Mouse (Mus musculus): ENCODE data around the gene Dusp6. TPM values are rescaled to one million over a fixed set of nuclear protein-coding genes. Genes with fewer than 3 reads are reported as not detected.

The Dusp6 gene
- polyA plus RNA-seq, 1 experiment from 2014 or later: 41.3 TPM

GRCm38 (mm10) chr10:99279067-99279880, 16.2 kb downstream of the Dusp6 start:
- Histone ChIP-seq H3K27me3 (ENCODE audit: control insufficient read depth, insufficient read depth, low read length) (no peaks in the 10 kb centered on the region), H3K9ac (ENCODE audit: low read depth, low read length) (no peak overlapping the region), H3K9me3 (ENCODE audit: control insufficient read depth, low read length) (no peaks in the 10 kb centered on the region), H3K4me3 (ENCODE audit: low read depth, low read length) (no peak overlapping the region), H3K4me1 (replicated peaks; ENCODE audit: control insufficient read depth, insufficient read depth, low read length) (no peaks in the 10 kb centered on the region), H3K36me3 (ENCODE audit: control insufficient read depth, insufficient read depth, low read length) (no peaks in the 10 kb centered on the region), H3K27ac (ENCODE audit: low read depth, low read length) (no peak overlapping the region), H3K4me2 (replicated peaks; ENCODE audit: low read depth, low read length) (no peak overlapping the region)
- ATAC-seq (ENCODE audit: low FRiP score) (no peak), DNase-seq (ENCODE audit: low spot score) (no peak)
- 82% methylated on average over 22 of the region's 22 CpGs for WGBS

GRCm38 (mm10) chr10:99283981-99284385, 21.0 kb downstream of the Dusp6 start:
- 81% methylated on average over 10 of the region's 10 CpGs for WGBS
- H3K27ac ChIP-seq (ENCODE audit: low read depth, low read length): no peak overlapping the region
- no peak overlapping the region for H3K4me3 ChIP-seq (ENCODE audit: low read depth, low read length)
- no peaks in the 10 kb centered on the region for H3K9me3 ChIP-seq (ENCODE audit: control insufficient read depth, low read length)
- 0 out of 2 replicates have a peak, but pooled peaks cover 2% of the 10 kb centered on the region for H3K4me1 ChIP-seq (replicated peaks; ENCODE audit: control insufficient read depth, insufficient read depth, low read length)
- DNase-seq (ENCODE audit: low spot score): no peak
- H3K4me2 ChIP-seq (replicated peaks; ENCODE audit: low read depth, low read length): no peak overlapping the region
- no peak overlapping the region for H3K9ac ChIP-seq (ENCODE audit: low read depth, low read length)
- no peaks in the 10 kb centered on the region for H3K36me3 ChIP-seq (ENCODE audit: control insufficient read depth, insufficient read depth, low read length)
- peak; percentile 57; the same call in 1 of the 2 replicates for ATAC-seq (ENCODE audit: low FRiP score)
- no peaks in the 10 kb centered on the region for H3K27me3 ChIP-seq (ENCODE audit: control insufficient read depth, insufficient read depth, low read length)

- H3K36me3 ChIP-seq (ENCODE audit: control insufficient read depth, insufficient read depth, low read length): no peaks in the 10 kb centered on the region
- no peak overlapping the region for H3K9ac ChIP-seq (ENCODE audit: low read depth, low read length)
- 0 out of 2 replicates have a peak, but pooled peaks cover 2% of the 10 kb centered on the region for H3K4me1 ChIP-seq (replicated peaks; ENCODE audit: control insufficient read depth, insufficient read depth, low read length)
- no peaks in the 10 kb centered on the region for H3K9me3 ChIP-seq (ENCODE audit: control insufficient read depth, low read length)
- H3K4me3 ChIP-seq (ENCODE audit: low read depth, low read length): no peak overlapping the region
- DNase-seq (ENCODE audit: low spot score) (no peak), ATAC-seq (ENCODE audit: low FRiP score) (no peak)
- no peak overlapping the region for H3K27ac ChIP-seq (ENCODE audit: low read depth, low read length)
- no peaks in the 10 kb centered on the region for H3K27me3 ChIP-seq (ENCODE audit: control insufficient read depth, insufficient read depth, low read length)
- H3K4me2 ChIP-seq (replicated peaks; ENCODE audit: low read depth, low read length): no peak overlapping the region
- WGBS: 68% methylated on average over 9 of the region's 9 CpGs
Measured at GRCm38 (mm10) chr10:99284918-99285317, 21.9 kb downstream of the Dusp6 start.

- no peak overlapping the region for H3K4me2 ChIP-seq (replicated peaks; ENCODE audit: low read depth, low read length)
- DNase-seq (ENCODE audit: low spot score) (peak; percentile 42), ATAC-seq (ENCODE audit: low FRiP score) (no peak)
- no peak overlapping the region for H3K27ac ChIP-seq (ENCODE audit: low read depth, low read length)
- H3K27me3 ChIP-seq (ENCODE audit: control insufficient read depth, insufficient read depth, low read length): no peaks in the 10 kb centered on the region
- WGBS: 15% methylated on average over 8 of the region's 8 CpGs
- 0 out of 2 replicates have a peak, but pooled peaks cover 2% of the 10 kb centered on the region for H3K4me1 ChIP-seq (replicated peaks; ENCODE audit: control insufficient read depth, insufficient read depth, low read length)
- H3K4me3 ChIP-seq (ENCODE audit: low read depth, low read length): no peak overlapping the region
- H3K36me3 ChIP-seq (ENCODE audit: control insufficient read depth, insufficient read depth, low read length): no peaks in the 10 kb centered on the region
- H3K9ac ChIP-seq (ENCODE audit: low read depth, low read length): no peak overlapping the region
- H3K9me3 ChIP-seq (ENCODE audit: control insufficient read depth, low read length): no peaks in the 10 kb centered on the region
Measured at GRCm38 (mm10) chr10:99285759-99286158, 22.7 kb downstream of the Dusp6 start.

GRCm38 (mm10) chr10:99286213-99286612, 23.2 kb downstream of the Dusp6 start:
- H3K4me2 ChIP-seq (replicated peaks; ENCODE audit: low read depth, low read length): no peak overlapping the region
- no peaks in the 10 kb centered on the region for H3K36me3 ChIP-seq (ENCODE audit: control insufficient read depth, insufficient read depth, low read length)
- H3K27me3 ChIP-seq (ENCODE audit: control insufficient read depth, insufficient read depth, low read length): no peaks in the 10 kb centered on the region
- H3K9me3 ChIP-seq (ENCODE audit: control insufficient read depth, low read length): no peaks in the 10 kb centered on the region
- H3K4me1 ChIP-seq (replicated peaks; ENCODE audit: control insufficient read depth, insufficient read depth, low read length): 0 out of 2 replicates have a peak, but pooled peaks cover 2% of the 10 kb centered on the region
- 66% methylated on average over 7 of the region's 7 CpGs for WGBS
- DNase-seq (ENCODE audit: low spot score): no peak
- ATAC-seq (ENCODE audit: low FRiP score): no peak
- no peak overlapping the region for H3K27ac ChIP-seq (ENCODE audit: low read depth, low read length)
- H3K9ac ChIP-seq (ENCODE audit: low read depth, low read length): no peak overlapping the region
- H3K4me3 ChIP-seq (ENCODE audit: low read depth, low read length): no peak overlapping the region

- WGBS: 5% methylated on average over 17 of the region's 17 CpGs
- Histone ChIP-seq H3K27ac (ENCODE audit: low read depth, low read length) (no peak overlapping the region), H3K9ac (ENCODE audit: low read depth, low read length) (no peak overlapping the region), H3K27me3 (ENCODE audit: control insufficient read depth, insufficient read depth, low read length) (no peaks in the 10 kb centered on the region), H3K36me3 (ENCODE audit: control insufficient read depth, insufficient read depth, low read length) (no peaks in the 10 kb centered on the region), H3K4me1 (replicated peaks; ENCODE audit: control insufficient read depth, insufficient read depth, low read length) (0 out of 2 replicates have a peak, but pooled peaks cover 2% of the 10 kb centered on the region), H3K9me3 (ENCODE audit: control insufficient read depth, low read length) (no peaks in the 10 kb centered on the region), H3K4me2 (replicated peaks; ENCODE audit: low read depth, low read length) (no peak overlapping the region), H3K4me3 (ENCODE audit: low read depth, low read length) (no peak overlapping the region)
- DNase-seq (ENCODE audit: low spot score): no peak
- no peak for ATAC-seq (ENCODE audit: low FRiP score)
Measured at GRCm38 (mm10) chr10:99286787-99287186, 23.8 kb downstream of the Dusp6 start.

GRCm38 (mm10) chr10:99287206-99287605, 24.2 kb downstream of the Dusp6 start:
- no peak overlapping the region for H3K4me3 ChIP-seq (ENCODE audit: low read depth, low read length)
- ATAC-seq (ENCODE audit: low FRiP score) (no peak), DNase-seq (ENCODE audit: low spot score) (no peak)
- no peaks in the 10 kb centered on the region for H3K9me3 ChIP-seq (ENCODE audit: control insufficient read depth, low read length)
- no peak overlapping the region for H3K9ac ChIP-seq (ENCODE audit: low read depth, low read length)
- H3K36me3 ChIP-seq (ENCODE audit: control insufficient read depth, insufficient read depth, low read length): no peaks in the 10 kb centered on the region
- H3K27me3 ChIP-seq (ENCODE audit: control insufficient read depth, insufficient read depth, low read length): no peaks in the 10 kb centered on the region
- H3K27ac ChIP-seq (ENCODE audit: low read depth, low read length): no peak overlapping the region
- WGBS: 42% methylated on average over 6 of the region's 6 CpGs
- H3K4me1 ChIP-seq (replicated peaks; ENCODE audit: control insufficient read depth, insufficient read depth, low read length): 0 out of 2 replicates have a peak, but pooled peaks cover 2% of the 10 kb centered on the region
- no peak overlapping the region for H3K4me2 ChIP-seq (replicated peaks; ENCODE audit: low read depth, low read length)

- 89% methylated on average over 5 of the region's 5 CpGs for WGBS
- H3K27ac ChIP-seq (ENCODE audit: low read depth, low read length): no peak overlapping the region
- H3K4me2 ChIP-seq (replicated peaks; ENCODE audit: low read depth, low read length): no peak overlapping the region
- ATAC-seq (ENCODE audit: low FRiP score): no peak
- H3K9ac ChIP-seq (ENCODE audit: low read depth, low read length): no peak overlapping the region
- DNase-seq (ENCODE audit: low spot score): no peak
- 0 out of 2 replicates have a peak, but pooled peaks cover 2% of the 10 kb centered on the region for H3K4me1 ChIP-seq (replicated peaks; ENCODE audit: control insufficient read depth, insufficient read depth, low read length)
- no peak overlapping the region for H3K4me3 ChIP-seq (ENCODE audit: low read depth, low read length)
- no peaks in the 10 kb centered on the region for H3K36me3 ChIP-seq (ENCODE audit: control insufficient read depth, insufficient read depth, low read length)
- H3K27me3 ChIP-seq (ENCODE audit: control insufficient read depth, insufficient read depth, low read length): no peaks in the 10 kb centered on the region
- no peaks in the 10 kb centered on the region for H3K9me3 ChIP-seq (ENCODE audit: control insufficient read depth, low read length)
Measured at GRCm38 (mm10) chr10:99289176-99289575, 26.1 kb downstream of the Dusp6 start.

- 83% methylated on average over 3 of the region's 3 CpGs for WGBS
Measured at GRCm38 (mm10) chr10:99293111-99293640, 30.1 kb downstream of the Dusp6 start.

More at GRCm38 (mm10) chr10:99293111-99293640, 30.1 kb downstream of the Dusp6 start:
- H3K36me3 ChIP-seq (ENCODE audit: control insufficient read depth, insufficient read depth, low read length): no peaks in the 10 kb centered on the region
- no peak overlapping the region for H3K9ac ChIP-seq (ENCODE audit: low read depth, low read length)
- ATAC-seq (ENCODE audit: low FRiP score) (no peak), DNase-seq (ENCODE audit: low spot score) (no peak)
- no peak overlapping the region for H3K27ac ChIP-seq (ENCODE audit: low read depth, low read length)
- no peaks in the 10 kb centered on the region for H3K4me1 ChIP-seq (replicated peaks; ENCODE audit: control insufficient read depth, insufficient read depth, low read length)
- H3K9me3 ChIP-seq (ENCODE audit: control insufficient read depth, low read length): no peaks in the 10 kb centered on the region
- H3K4me3 ChIP-seq (ENCODE audit: low read depth, low read length): no peak overlapping the region
- H3K4me2 ChIP-seq (replicated peaks; ENCODE audit: low read depth, low read length): no peak overlapping the region
- no peaks in the 10 kb centered on the region for H3K27me3 ChIP-seq (ENCODE audit: control insufficient read depth, insufficient read depth, low read length)
